In genomic region chr13:108284312-108284711, GRCm38 (mm10) we compare ENCODE assay signal across 19 mouse cellular contexts.
"Had no signal": no experiment of that assay in that cellular context is flagged by ENCODE, and none has a peak within 500 bp of the region (broad histone marks: within the 10 kb centered on the region; RNA-seq: fewer than 3 reads in every experiment).

No protein-coding gene starts in this region.

- H3K4me3 ChIP-seq: liver, embryonic 13.5 days; liver, embryonic 15.5 days; lung, embryonic 15.5 days; megakaryocyte, embryonic 14.5 days; midbrain, embryonic 12.5 days; neural tube, embryonic 12.5 days; stomach, embryonic 15.5 days had no signal

- H3K27ac ChIP-seq: liver, embryonic 13.5 days; liver, embryonic 15.5 days; lung, embryonic 15.5 days; macrophage; midbrain, embryonic 12.5 days; neural tube, embryonic 12.5 days; stomach, embryonic 15.5 days; stomach, postnatal 0 days had no signal

- H3K9me3 ChIP-seq: liver, embryonic 13.5 days; liver, embryonic 15.5 days; lung, embryonic 15.5 days; megakaryocyte, embryonic 14.5 days; midbrain, embryonic 12.5 days; neural tube, embryonic 12.5 days; stomach, embryonic 15.5 days had no signal

- H3K4me1 ChIP-seq: liver, embryonic 15.5 days; lung, embryonic 15.5 days; midbrain, embryonic 12.5 days; neural tube, embryonic 12.5 days; stomach, embryonic 15.5 days had no signal

- ATAC-seq: liver, postnatal 0 days; lung, postnatal 0 days; midbrain, embryonic 16.5 days had no signal

- H3K27me3 ChIP-seq: liver, embryonic 13.5 days; liver, embryonic 15.5 days; lung, embryonic 15.5 days; megakaryocyte, embryonic 14.5 days; midbrain, embryonic 12.5 days; neural tube, embryonic 12.5 days; stomach, embryonic 15.5 days had no signal

- H3K9ac ChIP-seq: liver, embryonic 13.5 days; liver, embryonic 15.5 days; liver, postnatal 0 days; lung, embryonic 15.5 days; midbrain, embryonic 12.5 days; neural tube, embryonic 12.5 days; stomach, embryonic 15.5 days had no signal

- DNase-seq: liver, embryonic 13.5 days; liver, postnatal 0 days; lung, adult 2 months; lung, postnatal 14 days; lung, postnatal 36 days; midbrain, embryonic 14.5 days; right cerebral cortex, postnatal 14 days; thymus, adult 2 months; thymus, postnatal 36 days had no signal

- H3K36me3 ChIP-seq: liver, embryonic 13.5 days; liver, embryonic 15.5 days; midbrain, embryonic 12.5 days; neural tube, embryonic 12.5 days; stomach, embryonic 15.5 days had no signal

- H3K4me2 ChIP-seq: liver, embryonic 13.5 days; liver, embryonic 15.5 days; lung, embryonic 15.5 days; midbrain, embryonic 12.5 days; neural tube, embryonic 12.5 days; stomach, embryonic 15.5 days had no signal
